Mouse (Mus musculus) spleen, adult 2 months (tissue): ENCODE data around the gene Grid2.

Experiments
- CTCF ChIP-seq: fragments of 200-500 bp; IDR thresholded peaks from 2 replicates; pipeline ENCODE4 v1.5.1; 2011; ENCODE audit warnings: mild to moderate bottlenecking, inconsistent platforms; ENCODE audit not compliant: insufficient read depth, insufficient read length, insufficient replicate concordance; ENCODE audit errors: extremely low read depth
- POLR2A ChIP-seq: fragments of 200-500 bp; IDR thresholded peaks from 2 replicates; pipeline ENCODE4 v1.6.1; 2011; ENCODE audit warnings: low read depth, low read length, inconsistent platforms

DNA sequence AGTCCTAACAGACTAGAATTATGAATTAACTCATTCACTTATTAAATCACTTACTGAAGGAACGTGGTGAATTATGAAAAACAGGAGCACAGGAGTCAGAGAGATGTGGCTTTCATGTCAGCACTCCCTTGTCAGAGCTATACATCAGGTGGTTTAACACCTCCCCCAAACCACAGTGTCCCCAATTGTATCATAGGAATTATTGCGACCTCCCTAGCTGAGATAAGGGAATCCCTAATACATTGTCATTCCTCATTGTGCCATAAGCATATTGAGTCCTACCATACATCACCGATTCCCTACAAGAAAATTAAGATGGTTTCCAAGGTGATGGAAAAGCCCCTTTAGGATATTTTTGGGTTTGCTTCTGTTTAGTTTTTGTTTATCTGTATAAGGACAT, 1224.2 kb downstream of the Grid2 start:
- TF ChIP-seq POLR2A (no peak), CTCF (no peak)
